ENCODE assay signal across 11 mouse cellular contexts in genomic region chr10:43995858-43996650, GRCm38 (mm10).
DNase-seq lines count a peak whose midpoint lies in the region; ATAC-seq and TF ChIP-seq lines count a peak whose summit lies in the region.
"Had no signal": no experiment of that assay in that cellular context is flagged by ENCODE, and none has a peak within 500 bp of the region (broad histone marks: within the 10 kb centered on the region; RNA-seq: fewer than 3 reads in every experiment).

No protein-coding gene starts in this region.

- TF ChIP-seq POLR2A in bone marrow macrophage, adult 2 months (IDR thresholded peaks at IDR 0.05; ENCODE audit: borderline replicate concordance, low read depth, low read length), result no peak

- TF ChIP-seq CTCF in bone marrow macrophage, adult 2 months (IDR thresholded peaks at IDR 0.05; ENCODE audit: low read depth, low read length), result no peak
- TF ChIP-seq CTCF in forebrain, postnatal 0 days (IDR thresholded peaks at IDR 0.05; ENCODE audit: low read depth), result no peak

- H3K4me2 ChIP-seq in liver, embryonic 11.5 days, result no peak overlapping the region
- H3K4me2 ChIP-seq in intestine, embryonic 16.5 days (ENCODE audit: low read depth, low read length), result no peak overlapping the region
- H3K4me2 ChIP-seq in forebrain, postnatal 0 days (ENCODE audit: low read depth), result no peak overlapping the region
- H3K4me2 ChIP-seq: lung, embryonic 15.5 days had no signal

- no peaks in the 10 kb centered on the region for H3K9me3 ChIP-seq in liver, embryonic 11.5 days (ENCODE audit: control insufficient read depth, low read length)
- H3K9me3 ChIP-seq in intestine, embryonic 16.5 days (ENCODE audit: control insufficient read depth, low read length), result no peaks in the 10 kb centered on the region
- no peaks in the 10 kb centered on the region for H3K9me3 ChIP-seq in forebrain, postnatal 0 days (ENCODE audit: low read length)
- H3K9me3 ChIP-seq: lung, embryonic 15.5 days had no signal

- no peak overlapping the region for H3K9ac ChIP-seq in liver, embryonic 11.5 days (ENCODE audit: low read depth, low read length)
- no peak overlapping the region for H3K9ac ChIP-seq in intestine, embryonic 16.5 days (ENCODE audit: low read depth, low read length)
- no peak overlapping the region for H3K9ac ChIP-seq in forebrain, postnatal 0 days
- H3K9ac ChIP-seq: lung, embryonic 15.5 days had no signal

- peak; percentile 15 for DNase-seq in liver
- no peak for DNase-seq in liver, embryonic 11.5 days (ENCODE audit: low spot score)
- peak; percentile 56 to 57 for DNase-seq in lung, postnatal 4 days
- peak; percentile 46 for DNase-seq in thymus, postnatal 0 days (ENCODE audit: low spot score)
- DNase-seq in right cerebral cortex, adult 18-20 months, result no peak
- no peak for DNase-seq in forebrain, postnatal 0 days

- H3K27ac ChIP-seq in liver, embryonic 11.5 days (ENCODE audit: low read depth, low read length), result no peak overlapping the region
- peak overlapping the region; percentile 95 for H3K27ac ChIP-seq in bone marrow macrophage, adult 2 months (ENCODE audit: insufficient read depth, low read depth, low read length)
- no peak overlapping the region for H3K27ac ChIP-seq in intestine, embryonic 16.5 days (ENCODE audit: low read length)
- no peak overlapping the region for H3K27ac ChIP-seq in forebrain, postnatal 0 days (ENCODE audit: low read depth, low read length)
- H3K27ac ChIP-seq: kidney, postnatal 0 days; lung, embryonic 15.5 days had no signal

- ATAC-seq in liver, embryonic 11.5 days (replicated peaks; ENCODE audit: low FRiP score), result no peak
- no peak for ATAC-seq in intestine, embryonic 16.5 days
- no peak for ATAC-seq in forebrain, postnatal 0 days

- no peaks in the 10 kb centered on the region for H3K36me3 ChIP-seq in liver, embryonic 11.5 days (ENCODE audit: control insufficient read depth, insufficient read depth, low read length)
- H3K36me3 ChIP-seq in intestine, embryonic 16.5 days (ENCODE audit: control insufficient read depth, insufficient read depth, low read length), result no peaks in the 10 kb centered on the region
- no peaks in the 10 kb centered on the region for H3K36me3 ChIP-seq in forebrain, postnatal 0 days (ENCODE audit: insufficient read depth)
- H3K36me3 ChIP-seq: lung, embryonic 15.5 days had no signal

- no peak overlapping the region for H3K4me3 ChIP-seq in liver, embryonic 11.5 days (ENCODE audit: low read depth, low read length)
- H3K4me3 ChIP-seq in bone marrow macrophage, adult 2 months (ENCODE audit: insufficient read depth, low read length), result peak overlapping the region; percentile 35
- no peak overlapping the region for H3K4me3 ChIP-seq in intestine, embryonic 16.5 days (ENCODE audit: low read length)
- no peak overlapping the region for H3K4me3 ChIP-seq in forebrain, postnatal 0 days (ENCODE audit: low read depth, low read length)
- H3K4me3 ChIP-seq: lung, embryonic 15.5 days; myocyte had no signal

- peaks cover 4% of the 10 kb centered on the region; the same call in 1 of the 2 replicates for H3K27me3 ChIP-seq in liver, embryonic 11.5 days (replicated peaks; ENCODE audit: control insufficient read depth, insufficient read depth, low read length)
- no peaks in the 10 kb centered on the region for H3K27me3 ChIP-seq in intestine, embryonic 16.5 days (replicated peaks; ENCODE audit: control insufficient read depth, insufficient read depth, low read length)
- H3K27me3 ChIP-seq in forebrain, postnatal 0 days (ENCODE audit: insufficient read depth, low read length), result no peaks in the 10 kb centered on the region

- 0 out of 2 replicates have a peak, but pooled peaks cover 9% of the 10 kb centered on the region for H3K4me1 ChIP-seq in liver, embryonic 11.5 days (replicated peaks; ENCODE audit: control insufficient read depth, insufficient read depth, low read length)
- peaks cover 73% of the 10 kb centered on the region for H3K4me1 ChIP-seq in bone marrow macrophage, adult 2 months (ENCODE audit: control insufficient read depth, insufficient read depth, low read length)
- H3K4me1 ChIP-seq in intestine, embryonic 16.5 days (ENCODE audit: control insufficient read depth, insufficient read depth, low read length), result no peaks in the 10 kb centered on the region
- 0 out of 2 replicates have a peak, but pooled peaks cover 6% of the 10 kb centered on the region for H3K4me1 ChIP-seq in forebrain, postnatal 0 days (ENCODE audit: insufficient read depth)

- 65% methylated on average over 10 of the region's 10 CpGs for WGBS in liver, embryonic 11.5 days
- 79% methylated on average over 10 of the region's 10 CpGs for WGBS in intestine, embryonic 16.5 days
- 83% methylated on average over 10 of the region's 10 CpGs for WGBS in forebrain, postnatal 0 days

Comparison
In these comparisons a context has a peak if more than half of its experiments do, and no peak if none do; other contexts are left out.
1. DNase-seq: peak in liver (single experiment), lung, postnatal 4 days (2 of 2) and thymus, postnatal 0 days (single experiment); none in liver, embryonic 11.5 days (single experiment), right cerebral cortex, adult 18-20 months (single experiment) and forebrain, postnatal 0 days (single experiment).